Comparison of ENCODE assay signal across 15 mouse cellular contexts in the genomic region with DNA sequence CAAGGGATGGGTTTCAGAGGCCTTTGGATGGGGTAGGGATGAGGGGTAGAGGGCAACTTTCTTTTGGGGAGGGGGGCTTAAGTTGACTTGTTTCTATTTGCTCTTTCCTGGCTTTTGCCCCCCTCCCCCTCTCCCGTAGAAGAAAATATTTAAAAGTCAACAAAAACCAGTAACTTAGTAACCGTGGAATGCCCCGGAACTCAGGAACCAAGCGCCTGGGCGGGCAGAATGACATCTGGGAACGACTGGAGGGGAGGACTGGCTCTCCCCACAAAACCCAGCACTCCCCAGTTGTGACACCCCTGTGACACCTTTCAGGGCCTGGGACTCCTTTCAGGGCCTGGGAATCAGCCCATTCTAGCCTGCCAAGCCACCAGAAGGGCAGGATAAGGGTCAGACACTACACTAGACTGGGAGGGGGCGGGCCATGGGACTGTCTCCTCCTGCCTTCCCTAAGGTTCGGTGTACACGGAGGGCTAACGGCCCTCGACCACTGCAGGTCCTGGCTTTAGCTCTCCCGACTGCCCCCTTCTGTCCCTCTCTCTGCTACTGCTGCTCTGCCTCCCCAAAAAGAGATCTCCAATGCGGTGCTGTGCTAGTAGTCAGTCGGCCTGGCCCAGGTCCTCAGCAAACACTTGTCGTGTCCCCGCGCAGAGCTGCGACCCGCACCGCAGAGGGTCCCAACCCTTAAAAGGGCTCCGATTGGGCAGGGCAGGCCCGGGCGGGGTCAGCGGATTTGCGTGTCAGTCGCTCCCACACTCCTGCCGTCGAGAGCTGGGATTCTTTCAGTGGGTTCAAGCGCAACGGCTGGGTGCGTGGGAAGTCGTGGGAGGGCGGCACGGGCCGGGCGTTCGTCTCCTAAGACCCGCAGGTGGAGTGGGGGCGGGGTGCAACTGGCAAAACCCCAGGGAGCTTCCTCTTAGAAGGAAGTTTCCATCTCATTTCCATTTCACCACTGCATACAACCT. TPM values are rescaled to one million over a fixed set of nuclear protein-coding genes. Genes with fewer than 3 reads are reported as not detected.
DNase-seq lines count a peak whose midpoint lies in the region; ATAC-seq and TF ChIP-seq lines count a peak whose summit lies in the region.
"Had no signal": no experiment of that assay in that cellular context is flagged by ENCODE, and none has a peak within 500 bp of the region (broad histone marks: within the 10 kb centered on the region; RNA-seq: fewer than 3 reads in every experiment).

A gene (minus strand): TSS at position 51 of the 968 bp plus-strand sequence.

- WGBS in forebrain, embryonic 13.5 days, result 4% methylated on average over 39 of the region's 39 CpGs
- WGBS in midbrain, embryonic 11.5 days, result 4% methylated on average over 39 of the region's 39 CpGs
- WGBS in thymus, adult 2 months, result 15% methylated on average over 38 of the region's 39 CpGs

- H3K4me2 ChIP-seq in forebrain, embryonic 13.5 days, result peak within 1 kb of the TSS; percentile 33
- H3K4me2 ChIP-seq in midbrain, embryonic 11.5 days, result peak within 1 kb of the TSS; percentile 39
- H3K4me2 ChIP-seq: embryonic facial prominence, embryonic 12.5 days had no signal

- H3K4me3 ChIP-seq in testis, adult 2 months (ENCODE audit: control insufficient read depth, low read depth, low read length), result peak within 1 kb of the TSS; percentile 90
- no peak within 1 kb of the TSS for H3K4me3 ChIP-seq in forebrain, embryonic 13.5 days
- no peak within 1 kb of the TSS; the same call in 1 of the 2 replicates for H3K4me3 ChIP-seq in midbrain, embryonic 11.5 days (ENCODE audit: low read depth, low read length)
- no peak within 1 kb of the TSS for H3K4me3 ChIP-seq in thymus, adult 2 months (ENCODE audit: control insufficient read depth, insufficient read depth, low read length)
- H3K4me3 ChIP-seq: embryonic facial prominence, embryonic 12.5 days; gastrocnemius, adult 2 months had no signal

- H3K9me3 ChIP-seq in forebrain, embryonic 13.5 days (replicated peaks), result no peaks in the 10 kb centered on the region
- no peaks in the 10 kb centered on the region for H3K9me3 ChIP-seq in midbrain, embryonic 11.5 days (ENCODE audit: control insufficient read depth, low read length)
- H3K9me3 ChIP-seq: embryonic facial prominence, embryonic 12.5 days had no signal

- peak; percentile 62; the same call in 1 of the 2 replicates for TF ChIP-seq POLR2A in testis, adult 2 months (IDR thresholded peaks at IDR 0.05; ENCODE audit: control insufficient read depth, low read depth, low read length)
- TF ChIP-seq POLR2A in thymus, adult 2 months (IDR thresholded peaks at IDR 0.05; ENCODE audit: control insufficient read depth, extremely low read depth, insufficient read depth, low read length, poor library complexity), result no peak

- no peak for DNase-seq in testis, postnatal 10 days (ENCODE audit: low spot score)
- peak; percentile 89 for DNase-seq in midbrain, embryonic 11.5 days (ENCODE audit: low spot score, missing footprints)
- DNase-seq in thymus, adult 2 months, result no peak
- no peak for DNase-seq in heart, postnatal 4 days
- DNase-seq in layer of hippocampus, postnatal 25 days (ENCODE audit: extremely low spot score in 1 of 2, low spot score in 1 of 2), result no peak
- no peak for DNase-seq in kidney, adult 8-10 months
- DNase-seq: gastrocnemius, adult 2 months had no signal

- ATAC-seq in forebrain, embryonic 13.5 days, result no peak
- peak; percentile 69 for ATAC-seq in midbrain, embryonic 11.5 days (ENCODE audit: low FRiP score)

- no peaks in the 10 kb centered on the region for H3K27me3 ChIP-seq in testis, adult 2 months (ENCODE audit: control insufficient read depth, insufficient read depth, low read length)
- peaks cover 41% of the 10 kb centered on the region for H3K27me3 ChIP-seq in forebrain, embryonic 13.5 days
- H3K27me3 ChIP-seq in midbrain, embryonic 11.5 days (ENCODE audit: control insufficient read depth, insufficient read depth, low read length), result peaks cover 9% of the 10 kb centered on the region
- H3K27me3 ChIP-seq in thymus, adult 2 months (ENCODE audit: control insufficient read depth, insufficient read depth, low read length), result no peaks in the 10 kb centered on the region

- TF ChIP-seq CTCF in testis, adult 2 months (IDR thresholded peaks at IDR 0.05; ENCODE audit: control insufficient read depth, insufficient read depth, insufficient replicate concordance, low read depth, low read length), result no peak
- TF ChIP-seq CTCF in thymus, adult 2 months (IDR thresholded peaks at IDR 0.05; ENCODE audit: borderline replicate concordance, control insufficient read depth, extremely low read depth, insufficient read depth, low read length, poor library complexity), result no peak

- H3K4me1 ChIP-seq in testis, adult 2 months (ENCODE audit: control insufficient read depth, insufficient read depth, low read length), result peaks cover 17% of the 10 kb centered on the region
- peaks cover 14% of the 10 kb centered on the region for H3K4me1 ChIP-seq in forebrain, embryonic 13.5 days
- H3K4me1 ChIP-seq in midbrain, embryonic 11.5 days (ENCODE audit: control insufficient read depth, insufficient read depth, low read length), result peaks cover 10% of the 10 kb centered on the region
- no peaks in the 10 kb centered on the region for H3K4me1 ChIP-seq in thymus, adult 2 months (replicated peaks; ENCODE audit: control insufficient read depth, insufficient read depth, low read length)
- H3K4me1 ChIP-seq: embryonic facial prominence, embryonic 12.5 days had no signal

- no peaks in the 10 kb centered on the region for H3K36me3 ChIP-seq in testis, adult 2 months (ENCODE audit: control insufficient read depth, insufficient read depth, low read length)
- no peaks in the 10 kb centered on the region for H3K36me3 ChIP-seq in forebrain, embryonic 13.5 days (ENCODE audit: poor library complexity, severe bottlenecking)
- no peaks in the 10 kb centered on the region for H3K36me3 ChIP-seq in midbrain, embryonic 11.5 days (ENCODE audit: control insufficient read depth, insufficient read depth, low read length)
- H3K36me3 ChIP-seq in thymus, adult 2 months (ENCODE audit: control insufficient read depth, insufficient read depth, low read length), result no peaks in the 10 kb centered on the region
- H3K36me3 ChIP-seq: embryonic facial prominence, embryonic 12.5 days had no signal

- H3K27ac ChIP-seq in testis, adult 2 months (ENCODE audit: control insufficient read depth, insufficient read depth, low read depth, low read length), result peak within 1 kb of the TSS; percentile 83
- H3K27ac ChIP-seq in forebrain, embryonic 13.5 days, result no peak within 1 kb of the TSS
- H3K27ac ChIP-seq in midbrain, embryonic 11.5 days (ENCODE audit: low read depth, low read length), result no peak within 1 kb of the TSS
- no peak within 1 kb of the TSS for H3K27ac ChIP-seq in thymus, adult 2 months (ENCODE audit: control insufficient read depth, insufficient read depth, low read length)
- H3K27ac ChIP-seq: embryonic facial prominence, embryonic 12.5 days; gastrocnemius, adult 2 months; stomach, postnatal 0 days had no signal

- no peak within 1 kb of the TSS for H3K9ac ChIP-seq in forebrain, embryonic 13.5 days
- 0 out of 2 replicates have a peak within 1 kb of the TSS, but pooled peaks have one; percentile 12 for H3K9ac ChIP-seq in midbrain, embryonic 11.5 days (ENCODE audit: low read length)
- H3K9ac ChIP-seq: embryonic facial prominence, embryonic 12.5 days had no signal

RNA-seq across cellular contexts. Expression of the gene that starts here (rescaled TPM):
- polyA plus RNA-seq in testis, adult 2 months (2012; rRNA removed), result 134 and 154 TPM in 2 replicates
- polyA plus RNA-seq in forebrain, embryonic 13.5 days (2015; fragmentation: Nextera tagmentation; extraction: Ambion mirVana), result 0.29 and 0.39 TPM in 2 replicates
- polyA plus RNA-seq in midbrain, embryonic 11.5 days (2014; fragmentation: Nextera tagmentation; extraction: Ambion mirVana), result 0.75 and 0.99 TPM in 2 replicates
- polyA plus RNA-seq in thymus, adult 2 months (2012; rRNA removed), result not detected in 2 replicates
- total RNA-seq in heart, postnatal 4 days (2021), result not detected
- total RNA-seq in layer of hippocampus, postnatal 25 days (2021), result under 1 TPM; 0.56 to 0.91 TPM
- total RNA-seq: adrenal gland, adult 2 months; gastrocnemius, adult 2 months; heart, postnatal 36 days had no signal
- polyA plus RNA-seq: adrenal gland, adult 2 months; limb, embryonic 11.5 days; lung, embryonic 16.5 days; stomach, postnatal 0 days had no signal

Comparison
In these comparisons a context has a peak if more than half of its experiments do, and no peak if none do; other contexts are left out.
1. RNA of the gene that starts here (polyA plus RNA-seq): 134 to 154 TPM in testis, adult 2 months; 0.75 to 0.99 TPM in midbrain, embryonic 11.5 days, 0.29 to 0.39 TPM in forebrain, embryonic 13.5 days and not detected in thymus, adult 2 months; every median in the first group is over 10 times any median in the second.
2. Peak in DNase-seq, ATAC-seq, H3K9ac ChIP-seq and H3K4me2 ChIP-seq in midbrain, embryonic 11.5 days; RNA of the gene not detected or under 1 TPM.